Mouse (Mus musculus) hematopoietic stem cell, adult 5-6 weeks (primary cell): ENCODE measurements around the gene Vps26b. TPM values are rescaled to one million over a fixed set of nuclear protein-coding genes. Genes with fewer than 3 reads are reported as not detected.

Experiments used
- ATAC-seq, 2 experiments: fragments of 125-278 bp in 1 of 2; replicated peaks in 1 of 2; 2 replicates each; pipeline ENCODE4 v1.8.0; 2016 to 2017; ENCODE audit warnings: inconsistent platforms in 2 of 2, mild to moderate bottlenecking in 2 of 2, moderate number of reproducible peaks in 2 of 2, low read depth in 1 of 2, moderate TSS enrichment in 1 of 2; ENCODE audit not compliant: low FRiP score in 2 of 2, poor library complexity in 2 of 2, severe bottlenecking in 2 of 2, insufficient read depth in 1 of 2, low TSS enrichment in 1 of 2
- total RNA-seq: library from RNA; stranded (forward); fragments of 172-1452, 232-1000 nt; gene quantifications from 2 replicates; pipeline ENCODE4 v1.2.3, GENCODE M21; 2017

The Vps26b gene
- total RNA-seq = 34.8 and 45.9 TPM in 2 replicates

DNA sequence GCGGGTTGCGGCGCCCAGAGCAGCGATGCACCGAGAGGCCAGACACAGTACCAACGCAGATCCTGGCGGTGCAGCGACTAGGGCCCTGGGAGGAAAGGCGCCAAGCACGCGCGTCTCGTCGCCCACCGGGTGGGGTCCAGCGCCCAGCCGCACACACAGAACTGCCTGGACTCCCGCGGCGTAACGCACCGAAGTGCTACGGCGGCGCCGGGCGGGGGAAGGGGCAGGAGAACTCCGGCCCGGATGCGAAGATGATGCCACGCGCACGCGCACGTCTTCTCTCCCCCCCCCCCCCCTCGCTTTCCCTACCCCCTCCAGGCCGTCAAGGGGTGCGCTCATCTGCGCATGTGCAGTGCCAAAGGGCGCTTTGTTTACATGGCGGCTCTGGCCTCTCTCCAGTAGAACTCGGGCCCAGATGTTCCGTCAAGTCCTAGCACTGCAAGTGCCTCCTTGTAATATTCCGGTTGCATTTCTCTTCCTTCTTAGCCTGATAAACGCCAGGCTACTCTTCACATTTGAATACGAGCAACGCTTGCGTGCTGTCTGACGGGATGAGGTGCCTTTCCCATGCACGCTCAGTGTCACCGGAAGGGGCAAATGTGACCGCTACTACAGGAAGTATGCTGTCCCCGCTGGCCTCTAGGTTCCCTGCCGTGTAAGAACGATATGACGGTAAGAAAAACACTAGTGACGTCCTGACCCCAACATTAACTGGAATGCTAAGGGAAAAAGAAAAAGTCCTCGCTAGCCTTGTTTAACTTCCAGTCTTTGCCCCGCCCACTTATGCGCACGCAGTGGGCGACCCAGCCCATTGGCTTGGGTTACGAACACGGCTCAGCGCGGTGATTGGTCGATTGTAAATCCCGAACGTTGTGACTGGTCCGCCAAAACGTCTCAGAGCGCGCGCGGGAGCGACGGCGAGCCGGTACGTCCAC lies at the start of gene Vps26b, which contains the start of gene Ncapd3:
Vps26b (minus strand) TSS at position 238 of the 935 bp plus-strand sequence.
Ncapd3 (plus strand) TSS at position 348 of the 935 bp plus-strand sequence.
- peak; percentile 90 to 94 for ATAC-seq

DNA sequence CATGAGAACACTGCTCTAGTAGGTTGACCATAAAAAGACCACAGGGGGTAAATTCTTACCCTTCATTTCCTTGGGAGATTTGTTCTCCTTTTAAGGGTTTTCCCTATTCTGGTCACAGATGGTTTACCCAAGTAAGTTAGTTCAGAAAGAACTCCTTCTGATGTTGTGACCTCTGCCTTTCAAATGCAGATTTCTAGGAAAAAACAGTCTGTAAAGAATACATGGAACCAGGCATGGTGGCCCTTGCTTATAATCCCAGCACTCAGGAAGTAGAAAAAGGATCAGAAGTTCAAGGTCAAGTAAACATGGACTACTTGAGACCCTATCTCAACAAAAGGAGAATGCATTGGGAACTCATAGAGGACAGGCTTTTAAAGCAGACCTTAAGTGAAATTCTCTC lies 45.9 kb upstream of the Vps26b start:
- ATAC-seq = no peak

DNA sequence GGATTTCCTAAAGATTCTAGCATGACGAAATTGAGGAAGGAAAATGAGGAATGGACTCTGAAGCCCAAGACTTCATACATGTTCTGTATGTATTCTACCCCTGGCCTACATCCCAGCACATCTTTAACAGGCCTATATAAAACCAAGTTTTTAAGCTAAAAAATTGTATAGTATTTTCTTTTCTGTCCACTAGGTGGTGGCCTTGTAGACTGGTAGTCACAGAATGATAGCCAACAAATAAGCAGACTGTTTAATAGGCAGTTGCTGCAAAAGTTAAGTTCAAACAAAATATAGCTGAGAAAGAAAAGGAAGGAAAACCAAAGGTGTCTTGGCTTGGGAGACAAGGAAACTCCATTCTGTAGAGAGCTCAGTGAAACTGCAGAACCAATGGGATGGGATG lies 44.8 kb upstream of the Vps26b start:
- peak in 1 of 2 experiments; percentile 25; a peak in 2 of 4 replicates for ATAC-seq

DNA sequence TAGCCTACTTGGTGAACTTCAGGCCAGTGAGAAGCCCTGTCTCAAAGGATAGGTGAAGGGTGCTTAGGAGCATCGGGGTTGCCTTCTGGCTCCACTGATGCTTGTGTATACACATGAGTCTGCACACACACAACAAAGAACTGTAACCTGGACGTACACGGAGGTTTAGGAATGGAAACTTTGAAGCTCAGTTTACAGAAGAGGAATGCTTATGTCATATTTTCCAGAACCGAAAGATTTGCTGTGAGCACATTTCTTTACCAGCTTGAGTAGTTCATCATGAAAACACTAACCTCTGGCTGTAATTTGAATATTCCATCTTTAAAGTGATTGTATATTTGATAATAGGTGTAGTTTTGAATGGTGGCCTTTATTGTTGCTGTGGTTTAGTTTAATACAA lies 41.0 kb upstream of the Vps26b start:
- ATAC-seq = no peak

DNA sequence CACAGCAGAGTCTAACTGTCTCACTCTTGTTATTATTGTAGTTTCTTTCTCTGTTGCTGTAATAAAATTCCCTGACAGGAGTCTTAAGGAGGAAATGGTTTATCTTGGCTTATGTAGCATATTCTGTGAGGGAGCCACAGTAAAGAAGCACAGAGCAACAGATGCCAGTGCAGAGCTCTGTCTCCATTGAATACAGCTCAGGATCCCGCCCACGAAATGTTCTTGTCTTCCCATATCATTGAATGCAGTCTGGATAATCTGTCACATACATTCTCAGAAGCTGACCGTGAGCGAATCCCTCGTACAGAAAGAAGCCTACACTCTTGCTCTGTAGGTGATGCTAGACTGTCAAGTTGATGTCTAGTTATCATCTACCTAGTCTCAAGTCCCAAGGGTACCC lies 28.5 kb upstream of the Vps26b start:
- no peak for ATAC-seq

DNA sequence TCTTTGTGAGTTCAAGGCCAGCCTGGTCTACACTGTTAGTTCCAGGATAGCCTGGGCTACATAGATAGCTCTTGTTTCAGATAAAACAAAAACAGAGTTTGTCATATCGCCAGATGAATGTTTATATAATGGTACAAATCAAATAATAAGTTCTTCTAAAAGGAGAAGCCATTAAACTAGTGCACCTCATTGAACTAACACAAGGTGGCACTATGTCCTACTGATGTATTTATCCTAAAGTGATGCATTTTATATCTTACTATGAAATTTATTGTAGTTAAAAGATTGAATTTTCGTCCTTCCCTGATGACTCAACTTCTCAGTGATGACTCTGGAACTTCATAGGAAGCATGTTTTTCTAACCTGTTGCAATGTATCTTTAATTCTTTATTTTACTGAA lies 19.6 kb upstream of the Vps26b start:
- ATAC-seq = no peak

DNA sequence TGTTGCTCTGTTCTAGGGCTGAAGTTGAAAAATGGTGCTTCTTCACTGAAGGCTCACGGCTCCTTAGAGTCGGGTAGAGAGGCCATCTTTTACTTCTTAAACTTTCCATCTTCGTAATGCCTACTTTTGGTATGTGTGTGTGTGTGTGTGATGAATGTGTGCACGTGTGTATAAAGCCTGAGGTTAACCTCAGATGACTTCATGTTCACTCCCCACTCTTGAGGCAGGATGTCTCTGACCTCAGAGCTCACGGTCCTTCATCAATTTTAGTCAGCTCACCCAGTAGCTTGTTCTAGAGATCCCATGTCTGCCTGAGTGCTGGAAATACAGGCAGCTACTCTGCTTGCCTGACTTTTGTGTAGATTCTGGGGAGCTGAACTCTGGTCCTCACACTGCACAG lies 14.0 kb upstream of the Vps26b start:
- ATAC-seq = no peak

DNA sequence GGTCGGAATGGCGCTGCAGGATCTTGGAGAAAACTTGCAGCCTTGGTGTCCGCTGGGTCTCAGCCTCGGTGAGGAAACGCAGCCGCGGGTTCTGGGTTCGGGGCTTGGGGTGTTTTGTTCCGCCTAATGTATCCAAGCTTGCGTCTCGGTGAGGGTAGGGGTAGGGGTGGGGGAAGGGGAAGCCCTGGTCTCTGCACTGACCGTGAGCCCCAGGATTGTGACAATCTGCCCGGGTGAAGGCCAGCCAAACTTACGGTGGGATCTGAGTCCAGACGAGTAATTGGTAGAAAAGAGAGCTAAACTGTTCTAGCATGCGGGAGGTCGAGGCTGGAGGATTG lies 867 bp upstream of the Vps26b start:
- ATAC-seq = no peak

DNA sequence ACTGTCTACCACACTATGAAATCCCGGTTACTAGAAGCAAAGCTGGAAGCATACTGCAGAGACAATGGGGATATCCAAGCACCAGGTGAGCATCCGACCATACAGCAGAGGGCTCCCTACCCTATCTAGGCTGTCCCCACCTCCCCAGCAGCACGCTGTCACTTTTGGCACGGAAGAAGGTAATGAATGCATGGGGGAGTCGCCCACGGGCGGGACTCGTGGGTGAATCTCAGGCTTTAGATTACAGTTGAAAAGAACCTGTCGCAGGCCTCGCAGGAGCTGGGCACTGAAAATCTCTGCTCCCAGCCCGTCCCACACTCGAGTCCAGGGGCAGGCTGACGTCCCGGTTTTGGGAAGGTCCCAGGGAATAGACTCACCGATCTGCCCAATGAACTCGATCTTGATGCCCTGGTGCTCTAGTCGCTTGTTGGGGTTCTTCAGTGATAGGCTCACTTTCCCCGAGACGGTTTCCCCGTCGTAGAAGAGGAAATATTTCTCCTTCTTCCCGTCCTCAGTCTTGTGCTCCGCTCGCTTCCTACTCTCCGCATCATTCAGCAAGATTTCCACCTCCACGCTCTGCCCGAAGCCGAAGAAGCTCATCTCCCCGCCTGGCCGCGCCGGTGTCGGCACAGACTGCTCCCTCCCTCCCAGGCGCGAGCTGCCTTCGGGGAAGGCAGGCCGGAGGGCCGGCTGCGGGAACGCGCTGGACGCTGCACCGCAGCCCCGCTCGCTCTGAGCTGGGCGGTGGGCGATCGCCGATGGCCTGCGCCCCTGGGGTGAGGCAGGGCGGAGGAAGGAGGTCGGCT lies 640 bp downstream of the Vps26b start:
- ATAC-seq = 0 out of 4 replicates have a peak, but pooled peaks of 1 of the 2 experiments have one; percentile 8

DNA sequence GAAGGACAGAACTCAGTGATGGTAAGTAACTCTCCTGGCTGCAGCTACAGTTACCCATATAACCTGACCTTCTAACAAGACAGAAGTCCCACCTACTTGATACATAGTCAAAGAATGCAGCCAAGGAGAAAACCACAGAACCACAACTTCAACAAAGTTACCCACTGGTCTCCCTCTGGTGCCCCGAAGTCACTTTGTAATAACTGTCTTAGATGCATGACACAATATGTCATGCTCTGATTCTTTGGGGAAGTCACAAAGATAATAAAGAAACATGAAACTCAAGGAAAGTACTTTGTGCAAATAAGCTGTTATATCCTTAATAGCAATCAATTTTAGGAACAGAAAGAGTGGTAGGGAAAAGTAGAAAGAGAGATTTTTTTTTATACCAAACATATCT lies 3.2 kb downstream of the Vps26b start:
- 0 out of 4 replicates have a peak, but pooled peaks of 1 of the 2 experiments have one; percentile 4 for ATAC-seq

DNA sequence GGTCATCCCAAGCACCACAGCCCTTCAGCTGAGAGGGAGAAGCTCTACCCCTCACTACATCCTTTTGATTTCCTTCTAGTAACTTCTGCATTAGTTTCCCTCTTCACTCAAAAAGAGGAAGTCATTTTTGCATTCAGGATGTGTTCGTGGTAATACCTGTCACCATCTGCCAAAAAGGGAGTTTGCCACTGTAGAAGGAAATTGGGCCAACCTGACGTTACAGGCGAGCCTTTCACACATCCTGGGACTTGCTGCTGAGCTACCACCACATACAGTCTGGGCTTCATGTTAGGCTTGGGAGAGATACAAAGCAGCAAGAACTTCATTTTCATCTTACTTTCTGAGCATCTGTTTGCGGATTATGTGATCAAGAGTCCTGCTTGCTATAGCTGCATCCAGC lies 6.2 kb downstream of the Vps26b start:
- peak; percentile 95 to 97 for ATAC-seq

DNA sequence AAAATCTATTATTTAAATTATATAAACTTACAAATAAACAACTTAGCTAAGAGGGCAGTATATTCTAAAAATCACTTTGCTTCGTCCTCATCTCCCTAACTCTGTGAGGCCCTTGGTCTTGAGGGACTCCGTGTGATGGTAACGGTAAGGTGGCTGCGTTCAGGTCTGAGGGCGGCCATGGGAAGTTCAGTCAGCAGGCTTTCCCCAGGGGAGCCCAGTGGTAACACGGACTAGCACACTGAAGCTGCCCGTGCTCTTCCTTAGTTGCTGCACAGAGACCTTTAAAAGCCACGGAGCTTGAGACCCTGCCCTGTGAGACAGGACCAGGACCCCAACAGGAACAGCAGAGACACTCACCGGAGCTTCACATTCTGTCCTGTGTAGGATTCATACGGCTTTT lies 10.9 kb downstream of the Vps26b start:
- ATAC-seq = no peak

DNA sequence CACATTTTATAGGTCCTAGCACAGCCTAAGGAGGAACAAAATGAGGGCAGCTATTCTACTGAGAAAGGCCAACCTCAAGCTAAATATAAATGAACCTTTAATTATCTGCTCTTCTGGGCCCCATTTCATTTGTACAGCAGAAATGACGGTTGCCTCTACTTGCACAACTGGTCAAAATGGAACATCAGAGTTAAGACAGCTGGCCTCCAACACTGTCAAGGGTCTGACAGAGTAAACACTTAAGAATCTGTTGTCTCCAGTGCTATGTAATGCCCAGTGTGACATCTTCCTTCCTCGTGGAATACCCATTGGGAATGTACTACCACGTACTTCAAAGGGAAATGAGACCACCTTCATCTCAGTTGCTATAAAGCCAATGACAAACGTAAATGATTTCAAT lies 18.3 kb downstream of the Vps26b start:
- ATAC-seq = no peak

DNA sequence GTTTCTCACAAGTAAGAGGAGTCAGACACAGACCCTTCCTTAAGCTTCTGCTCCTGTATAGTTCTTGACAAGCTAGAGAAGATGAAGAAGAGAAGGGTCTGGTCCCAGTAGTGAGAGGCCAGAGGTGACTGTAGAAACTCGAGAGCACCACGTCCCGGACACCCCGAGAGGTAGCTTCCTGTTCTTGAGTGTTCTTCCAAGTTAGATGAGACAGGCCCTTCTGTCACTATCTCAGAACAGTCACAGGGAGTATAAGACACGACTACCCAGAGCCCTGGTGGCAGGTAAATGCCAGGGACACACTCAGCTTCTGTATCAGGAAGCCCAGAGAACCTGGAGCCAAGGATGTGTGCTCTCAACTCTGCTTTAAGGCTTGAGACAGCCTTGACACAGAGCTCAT lies 20.6 kb downstream of the Vps26b start:
- no peak for ATAC-seq

DNA sequence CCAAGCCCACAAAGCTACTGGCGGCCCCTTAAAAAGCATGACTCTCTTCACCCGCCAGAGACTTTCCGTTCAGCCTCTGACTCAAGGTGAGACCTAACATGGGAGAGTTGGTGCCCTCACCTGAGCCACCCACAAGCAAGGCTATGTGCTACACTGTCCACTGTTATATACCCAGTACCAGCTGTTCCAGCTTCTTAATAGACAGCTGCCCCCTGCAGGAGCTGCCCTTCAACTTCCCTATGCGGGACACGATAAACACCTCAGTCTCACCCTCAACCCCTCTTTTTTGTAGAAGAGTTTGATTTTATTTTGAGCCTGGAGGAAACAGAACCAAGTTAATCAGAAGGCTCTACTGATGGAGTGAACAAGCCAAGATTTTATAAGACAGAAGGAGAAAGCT lies 23.0 kb downstream of the Vps26b start:
- ATAC-seq = 0 out of 4 replicates have a peak, but pooled peaks of 1 of the 2 experiments have one; percentile 10

DNA sequence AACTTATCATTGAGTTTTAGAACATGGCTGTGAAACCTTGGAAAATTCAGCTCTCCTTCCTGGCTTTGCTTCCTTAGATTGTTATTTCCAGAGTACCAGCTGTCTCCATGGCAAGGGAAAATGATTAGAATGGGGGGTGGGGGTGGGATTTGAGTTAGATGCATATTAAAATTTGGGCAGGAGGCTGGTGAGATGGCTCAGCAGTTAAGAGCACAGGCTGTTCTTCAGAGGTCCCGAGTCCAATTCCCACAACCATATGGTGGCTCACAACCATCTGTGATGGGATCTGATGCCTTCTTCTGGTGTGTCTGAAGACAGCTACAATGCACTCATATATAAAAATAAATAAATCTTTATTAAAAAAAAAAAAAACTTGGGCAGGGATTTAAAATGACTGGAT lies 23.9 kb downstream of the Vps26b start:
- no peak for ATAC-seq

DNA sequence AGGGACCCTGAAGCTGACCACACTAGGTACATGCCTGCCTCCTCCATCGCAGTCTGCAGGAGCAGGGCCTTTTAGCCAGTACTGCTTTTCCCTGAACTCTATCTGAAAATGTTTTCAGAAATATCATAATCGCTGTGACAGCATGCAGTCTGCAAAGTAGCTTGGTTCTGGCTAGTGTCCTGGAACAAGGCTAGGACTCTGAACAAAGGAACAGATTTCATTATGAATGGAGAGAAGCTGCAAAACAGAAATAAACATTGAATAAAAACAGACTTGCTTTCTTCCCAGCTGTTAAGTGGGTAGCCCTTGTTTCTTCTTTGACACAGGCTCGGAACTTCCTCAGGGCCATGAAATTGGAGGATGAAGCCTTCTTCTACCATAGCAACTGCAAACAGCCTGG lies 24.6 kb downstream of the Vps26b start:
- no peak for ATAC-seq
